Mouse (Mus musculus) left cerebral cortex, postnatal 25 days (tissue): ENCODE measurements at regions not wholly inside any gene's neighbourhood (a gene's known extent, or its start where the extent isn't known, plus 50 kb on each side); places are given as distances from the start of the nearest gene placed in this dataset.

ENCODE experiments used
- DNase-seq, 2 experiments: peaks; one replicate each; pipeline ENCODE4 v3.0.0; 2022; ENCODE audit warnings: low spot score in 2 of 2, mixed read lengths in 1 of 2
- intact Hi-C: fragments of 180-260 bp; cut with DNase I; formaldehyde crosslinking; loops from one replicate; pipeline ENCODE4 v1.15.1; 2025

DNA sequence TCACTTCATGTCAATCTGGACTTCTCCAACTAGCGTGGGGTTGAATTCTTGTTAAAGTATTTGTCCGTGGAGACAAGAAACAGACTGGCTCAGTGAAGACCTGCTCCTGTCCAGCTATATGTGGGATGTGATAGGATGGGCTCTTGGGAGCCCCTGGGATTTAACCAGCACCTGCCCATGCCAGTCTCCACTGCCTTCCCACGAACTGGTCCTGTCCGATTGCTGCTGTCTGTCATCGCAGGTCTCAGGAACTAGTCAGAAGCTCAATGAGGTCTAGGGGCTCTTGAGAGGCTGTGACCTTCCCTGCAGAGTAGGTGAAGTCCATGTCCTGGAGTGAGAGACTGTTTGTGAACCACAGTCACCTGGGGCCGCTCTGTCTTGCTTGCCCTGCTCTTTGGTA lies 62.8 kb upstream of the Lrpap1 start:
- intact Hi-C loops, result no loop called here

DNA sequence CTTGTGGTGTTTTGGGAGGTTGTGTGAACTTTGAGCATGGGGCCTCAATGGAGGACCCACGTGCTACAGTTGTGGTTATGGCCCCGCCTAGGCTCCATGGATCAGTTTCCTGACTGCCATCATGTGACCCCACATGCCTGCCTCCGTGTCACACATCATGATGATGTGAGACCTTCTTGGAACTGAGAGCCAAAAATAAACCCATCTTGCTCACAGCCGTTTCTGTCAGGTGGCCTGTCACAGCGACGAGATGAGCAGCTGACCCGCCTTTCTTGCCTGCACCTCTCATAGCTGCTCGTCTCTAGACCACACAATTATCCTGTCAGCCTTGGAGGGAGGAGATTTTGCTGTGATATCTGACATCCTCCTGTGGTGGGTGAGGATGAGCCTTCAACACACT lies 60.4 kb upstream of the Lrpap1 start:
- intact Hi-C loops, result no loop called here

More for the DNA sequence above, 62.8 kb upstream of the Lrpap1 start:
- no peak for DNase-seq

DNA sequence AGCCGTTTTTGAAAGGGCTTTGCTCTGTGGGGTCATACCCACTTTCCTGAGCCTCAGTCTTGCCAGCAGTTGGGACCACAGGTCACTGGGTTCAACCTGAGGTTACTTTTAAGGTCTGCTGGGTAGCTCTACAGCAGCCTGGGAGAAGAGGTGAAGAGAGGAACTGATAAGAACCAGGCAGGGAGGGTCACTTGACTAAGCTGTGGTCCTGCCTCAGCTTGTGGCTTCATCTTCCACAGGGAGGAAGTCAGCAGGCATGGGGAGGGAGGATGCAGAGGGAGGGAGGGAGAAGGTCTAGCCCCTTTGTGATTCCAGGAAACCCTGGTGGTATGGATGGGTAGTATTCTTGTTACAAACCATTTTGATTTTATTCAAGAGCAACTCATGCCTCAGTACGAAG lies 59.9 kb upstream of the Lrpap1 start:
- intact Hi-C loops, result no loop called here
- DNase-seq, result no peak

More for the DNA sequence above, 60.4 kb upstream of the Lrpap1 start:
- no peak for DNase-seq

DNA sequence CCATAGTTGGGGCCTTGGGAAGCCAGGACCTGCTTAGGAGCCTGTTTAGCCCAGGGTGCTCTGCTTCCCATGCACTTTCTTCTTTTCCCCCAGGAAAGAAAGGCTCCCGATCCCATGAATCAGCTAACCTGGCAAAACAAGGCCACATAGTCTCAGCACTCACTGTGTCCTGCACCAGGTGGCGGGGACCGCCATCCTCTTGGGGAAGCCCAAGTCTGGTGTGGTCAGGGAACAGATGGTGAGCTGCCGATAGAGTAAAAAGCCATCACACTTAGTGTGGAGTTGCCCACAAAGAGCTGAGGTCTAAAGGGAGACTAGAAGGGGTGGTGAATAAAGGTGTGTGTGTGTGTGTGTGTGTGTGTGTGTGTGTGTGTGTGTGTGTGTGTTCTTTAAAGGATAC lies 57.0 kb upstream of the Lrpap1 start:
- DNase-seq, result no peak
- intact Hi-C loops, result no loop called here

DNA sequence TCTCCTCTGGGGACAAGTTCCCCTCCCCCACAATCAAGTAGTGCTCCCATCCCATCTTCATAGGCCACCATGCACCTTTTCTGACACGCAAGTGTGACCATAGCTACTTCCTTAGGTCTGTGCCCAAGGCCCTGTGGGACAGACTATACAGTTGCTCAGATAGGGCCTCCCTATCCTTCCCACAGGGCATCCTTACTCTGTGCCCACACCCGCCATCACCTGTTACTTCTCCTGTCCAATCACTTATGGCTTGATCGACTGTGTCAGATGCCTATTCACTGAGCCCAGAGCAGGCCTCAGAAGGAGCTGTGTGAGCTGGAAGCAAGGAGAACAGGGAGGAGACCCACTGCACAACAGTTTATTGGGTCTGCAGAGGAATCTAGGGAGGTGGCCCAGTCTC lies 56.6 kb upstream of the Lrpap1 start:
- no peak for DNase-seq
- intact Hi-C loops, result no loop called here

DNA sequence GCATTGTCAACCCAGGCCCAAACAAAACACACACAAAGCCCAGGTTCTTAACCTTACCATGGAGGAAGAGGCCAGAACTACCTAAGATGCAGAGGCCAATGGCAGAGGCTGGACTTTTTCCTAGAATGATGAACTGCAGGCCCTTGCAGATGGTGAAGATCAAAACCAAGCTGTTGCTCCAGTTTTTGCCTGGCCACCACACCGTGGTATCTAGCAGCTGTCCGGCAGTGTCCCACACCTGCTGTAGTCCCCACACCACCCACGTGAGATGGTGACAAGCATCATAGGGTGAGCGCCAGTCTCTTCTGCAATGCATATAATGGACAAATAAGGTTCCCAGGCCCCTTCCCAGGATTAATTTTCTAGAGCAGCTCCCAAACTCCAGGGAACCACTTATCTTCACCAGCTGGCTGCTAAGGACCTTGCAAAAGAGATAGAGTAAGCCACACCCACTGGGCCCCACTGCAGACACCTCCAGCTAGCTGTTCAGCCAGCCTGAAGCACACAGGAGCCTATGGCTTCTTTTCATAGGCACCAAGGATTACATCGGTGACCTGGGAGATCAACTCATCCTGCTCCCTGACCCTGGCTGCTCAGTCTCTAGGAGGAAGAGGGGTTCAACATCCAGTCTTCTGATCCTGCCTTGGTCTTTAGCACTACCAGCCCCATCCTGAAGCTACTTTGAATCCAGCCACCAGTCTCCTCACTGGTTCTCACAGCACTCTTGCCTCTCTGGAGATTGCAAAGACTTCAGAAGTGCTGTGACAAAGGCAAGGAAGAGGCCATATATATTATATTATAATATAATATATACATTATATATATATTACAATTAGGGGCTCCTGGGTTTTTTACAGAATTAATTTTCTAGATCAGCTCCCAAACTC lies 55.6 kb upstream of the Lrpap1 start:
- no peak for DNase-seq
- intact Hi-C loops, result no loop called here

DNA sequence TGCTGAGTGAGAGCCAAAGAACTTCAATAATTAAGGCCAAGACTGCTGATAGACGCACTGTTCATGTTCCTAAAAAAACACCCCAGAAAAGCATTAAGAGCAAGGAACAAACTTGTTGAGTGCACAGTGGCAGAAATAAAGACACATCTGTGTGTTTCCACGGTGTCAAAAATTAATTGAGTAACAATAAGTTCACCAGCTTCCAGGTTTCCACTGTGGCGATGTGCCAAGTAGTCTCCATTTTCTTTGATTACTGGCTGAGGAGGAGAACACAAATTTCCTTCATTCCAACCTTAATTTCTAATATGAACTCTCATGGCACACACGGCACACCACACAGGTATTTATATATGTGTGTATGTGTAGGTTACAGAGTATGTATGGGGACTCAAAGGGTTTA lies 54.3 kb upstream of the Lrpap1 start:
- intact Hi-C loops, result no loop called here
- DNase-seq, result no peak

DNA sequence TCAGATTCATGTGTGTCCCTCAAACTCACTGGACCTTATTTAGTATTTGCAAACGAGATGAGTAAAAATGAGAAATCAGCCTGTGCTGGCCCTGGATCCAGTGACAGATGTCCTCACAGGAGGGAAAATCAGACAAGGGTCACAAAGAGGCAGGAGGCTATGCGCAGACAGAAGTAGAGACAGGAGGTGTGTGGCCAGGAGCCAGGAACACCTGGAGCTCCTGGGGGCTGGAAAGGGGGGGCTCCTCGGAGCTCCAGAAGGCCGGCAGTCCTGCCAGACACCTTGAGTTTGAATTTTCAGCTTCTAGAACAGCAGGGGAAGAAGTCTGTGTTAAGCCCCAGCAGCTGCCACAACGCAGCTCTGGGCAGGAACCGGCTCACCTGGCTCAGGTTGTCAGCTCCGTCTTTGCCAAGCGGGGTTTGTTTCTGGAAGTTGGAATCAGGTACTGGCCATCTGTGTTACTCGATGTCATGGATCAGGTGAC lies 53.7 kb upstream of the Lrpap1 start:
- intact Hi-C loops, result no loop called here
- no peak for DNase-seq

DNA sequence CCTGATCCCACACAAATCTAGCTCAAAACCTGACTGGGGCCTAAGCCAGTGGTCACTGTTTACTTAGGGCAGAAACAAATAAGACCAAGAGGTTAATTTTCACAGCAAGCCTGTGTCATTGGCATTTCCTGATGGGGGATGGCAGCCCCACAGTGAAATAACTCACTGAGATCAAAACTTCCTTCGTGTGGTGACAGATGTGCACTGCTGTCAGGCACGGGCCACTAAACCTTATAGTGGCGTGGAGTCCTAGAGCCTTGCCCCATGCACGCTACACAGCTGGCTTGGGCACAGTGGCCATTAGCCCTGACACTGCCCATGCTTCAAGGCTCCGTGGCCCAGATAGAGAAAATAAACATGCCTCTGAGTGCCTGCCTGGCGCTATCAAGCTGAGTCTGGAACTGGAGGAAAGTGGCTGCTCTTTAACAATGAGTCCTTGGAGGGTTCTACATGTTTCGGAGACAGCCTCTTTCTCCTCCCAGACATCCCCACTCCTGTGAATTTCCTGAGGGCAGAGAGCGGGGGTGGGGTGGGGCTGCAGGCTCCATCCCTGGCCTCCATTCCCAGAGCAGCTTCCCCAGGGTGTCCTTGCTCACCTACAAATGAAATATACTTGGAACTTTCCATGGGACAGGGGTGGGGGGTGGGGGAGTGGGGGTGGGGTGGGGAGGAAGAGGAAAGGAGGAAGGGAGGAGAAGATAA lies 52.9 kb upstream of the Lrpap1 start:
- intact Hi-C loops, result no loop called here

DNA sequence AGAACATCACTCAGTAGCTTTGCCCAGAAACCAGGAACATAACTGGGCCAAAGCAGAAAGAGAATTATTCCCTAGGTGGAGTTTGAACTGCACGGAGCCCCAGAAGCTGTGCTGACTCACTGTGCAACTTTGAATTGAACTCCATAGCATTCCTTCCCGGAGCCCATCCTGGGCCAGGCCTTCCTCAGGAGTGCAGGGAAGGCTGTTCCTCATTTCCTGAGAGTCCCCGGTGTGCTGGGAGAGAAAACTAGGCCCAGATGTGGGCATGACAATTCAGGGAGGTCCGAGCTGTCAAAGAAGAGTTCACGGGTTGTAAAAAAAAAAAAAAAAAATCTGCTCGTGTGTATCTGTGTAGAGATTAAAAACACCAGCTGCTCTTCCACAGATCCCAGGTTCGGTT lies 50.8 kb upstream of the Lrpap1 start:
- no peak for DNase-seq
- intact Hi-C loops, result no loop called here

More for the DNA sequence above, 52.9 kb upstream of the Lrpap1 start:
- no peak for DNase-seq

DNA sequence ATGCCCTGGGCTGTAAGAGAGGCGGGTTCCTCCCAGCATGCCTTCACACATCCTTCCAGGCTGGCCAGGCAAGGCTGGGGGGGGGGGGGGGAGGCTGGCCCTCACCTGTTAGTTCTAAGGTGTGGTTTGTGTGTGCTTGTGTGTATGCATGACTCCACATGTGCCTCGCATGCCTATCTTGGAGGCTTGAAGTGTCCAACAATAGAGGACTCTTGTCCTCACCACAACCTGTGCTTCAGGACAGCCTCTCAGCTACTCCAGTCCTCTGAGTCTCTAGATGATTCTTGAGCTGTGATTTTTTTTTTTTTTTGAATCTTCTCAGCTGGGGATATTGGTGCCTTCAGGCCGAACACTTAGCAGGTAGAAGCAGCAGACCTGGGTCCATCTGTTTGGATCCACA lies 50.2 kb upstream of the Lrpap1 start:
- DNase-seq, result no peak
- intact Hi-C loops, result no loop called here
